Mouse (Mus musculus) lung, postnatal 0 days (tissue): ENCODE measurements around the gene Rxra.

ENCODE experiments used
- CTCF ChIP-seq: IDR thresholded peaks from 2 replicates; pipeline ENCODE4 v1.5.1; 2016; ENCODE audit warnings: antibody characterized with exemption, mild to moderate bottlenecking
- EP300 ChIP-seq: IDR thresholded peaks from 2 replicates; pipeline ENCODE4 v1.6.1; 2016; ENCODE audit warnings: antibody characterized with exemption, mild to moderate bottlenecking, control low read depth

- TF ChIP-seq CTCF = no peak
- TF ChIP-seq EP300 = no peak
Observed at GRCm38 (mm10) chr2:27691139-27691720, 15.0 kb downstream of the Rxra start.
